ENCODE assay signal across 8 mouse cellular contexts in the genomic region with DNA sequence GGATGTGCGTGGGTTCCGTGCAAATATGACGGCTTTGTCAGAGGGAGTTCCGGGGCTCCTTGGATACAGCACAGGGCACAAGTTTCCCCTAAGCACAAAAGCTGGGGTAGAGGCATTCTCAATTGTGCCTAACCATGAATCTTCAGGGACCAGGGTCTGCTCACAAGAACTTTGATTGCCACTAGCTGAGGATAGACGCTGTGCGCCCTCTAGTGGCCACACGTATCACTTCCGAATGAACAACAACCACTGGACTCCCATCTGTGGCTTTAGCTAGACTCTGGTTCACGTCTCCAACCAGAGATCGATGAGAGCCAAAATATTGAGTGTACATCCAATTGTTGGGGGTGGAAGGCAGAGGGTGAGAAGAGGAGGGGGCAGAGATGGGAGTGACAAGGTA. TPM values are rescaled to one million over a fixed set of nuclear protein-coding genes. Genes with fewer than 3 reads are reported as not detected.
DNase-seq lines count a peak whose midpoint lies in the region; ATAC-seq lines count a peak whose summit lies in the region.

No protein-coding gene starts in this region.

- ATAC-seq in CD4-positive, CD25-positive, alpha-beta regulatory T cell, adult 4 months = peak; percentile 54

- DNase-seq in MN1 (ENCODE audit: low spot score) = peak; percentile 94
- peak; percentile 89 to 90 for DNase-seq in cerebellum, postnatal 10 days
- DNase-seq in gastrocnemius, adult 18-20 months (ENCODE audit: low spot score) = peak; percentile 70
- DNase-seq in kidney, postnatal 36 days = peak; percentile 71 to 90
- DNase-seq in lung, postnatal 10 days = peak; percentile 87
- peak; percentile 88 for DNase-seq in right cerebral cortex, postnatal 14 days
- peak; percentile 63 to 77 for DNase-seq in urinary bladder, postnatal 4 days (ENCODE audit: low spot score in 2 of 2)

RNA-seq across cellular contexts. Expression of gene Slc7a5, which starts 18.1 kb away (rescaled TPM):
- 1 to 10 TPM; 1.8 to 3.3 TPM for polyA plus RNA-seq in CD4-positive, CD25-positive, alpha-beta regulatory T cell, adult 4 months (2017; shearing (Covaris generic))
- total RNA-seq in gastrocnemius, adult 18-20 months (2021) = 1 to 10 TPM; 1.0 to 1.4 TPM

RNA-seq across cellular contexts. Expression of gene Car5a, which starts 19.1 kb away (rescaled TPM):
- not detected for polyA plus RNA-seq in CD4-positive, CD25-positive, alpha-beta regulatory T cell, adult 4 months (2017; shearing (Covaris generic))
- total RNA-seq in gastrocnemius, adult 18-20 months (2021) = not detected

RNA-seq across cellular contexts. Expression of gene Banp, which starts 23.9 kb away (rescaled TPM):
- 10 to 100 TPM; 34.5 to 47.5 TPM for polyA plus RNA-seq in CD4-positive, CD25-positive, alpha-beta regulatory T cell, adult 4 months (2017; shearing (Covaris generic))
- total RNA-seq in gastrocnemius, adult 18-20 months (2021) = 1 to 10 TPM; 8.4 TPM

Comparison
In these comparisons a context has a peak if more than half of its experiments do, and no peak if none do; other contexts are left out.
1. Peak in every context shown above with its lines: DNase-seq and ATAC-seq.